Mouse (Mus musculus) stomach, postnatal 0 days (tissue): ENCODE measurements around the gene Golph3. TPM values are rescaled to one million over a fixed set of nuclear protein-coding genes. Genes with fewer than 3 reads are reported as not detected.

Experiments used
- ATAC-seq: fragments of 200-750 bp; cut with Nextera tagmentation; 2 replicates; pipeline ENCODE4 v1.8.0; 2017; ENCODE audit not compliant: low FRiP score, low TSS enrichment
- DNase-seq: peaks from one replicate; pipeline ENCODE4 v3.0.0-alpha.2; 2016; ENCODE audit warnings: low spot score
- H3K27ac ChIP-seq: fragments of 300-500 bp; sonication (generic); replicated peaks from 2 replicates; pipeline ENCODE4 v1.5.1; 2014; ENCODE audit warnings: mild to moderate bottlenecking, control low read depth
- H3K27me3 ChIP-seq: fragments of 300-500 bp; sonication (generic); 2 replicates; pipeline ENCODE4 v1.6.1; 2014; ENCODE audit warnings: low read length; ENCODE audit not compliant: control insufficient read depth, insufficient read depth
- H3K36me3 ChIP-seq: fragments of 300-500 bp; sonication (generic); 2 replicates; pipeline ENCODE4 v1.6.1; 2014; ENCODE audit warnings: low read length, mixed read lengths; ENCODE audit not compliant: control insufficient read depth, insufficient read depth
- H3K4me1 ChIP-seq: fragments of 300-500 bp; sonication (generic); replicated peaks from 2 replicates; pipeline ENCODE4 v1.6.1; 2014; ENCODE audit warnings: antibody characterized with exemption; ENCODE audit not compliant: control insufficient read depth, insufficient read depth
- H3K4me2 ChIP-seq: fragments of 300-500 bp; sonication (generic); replicated peaks from 2 replicates; pipeline ENCODE4 v1.6.1; 2014; ENCODE audit warnings: low read depth, mild to moderate bottlenecking, control low read depth, moderate library complexity
- H3K4me3 ChIP-seq: fragments of 300-500 bp; sonication (generic); 2 replicates; pipeline ENCODE4 v1.5.1; 2014; ENCODE audit warnings: low read depth, low read length, control low read depth
- H3K9ac ChIP-seq: fragments of 300-500 bp; sonication (generic); 2 replicates; pipeline ENCODE4 v1.6.1; 2014; ENCODE audit warnings: mild to moderate bottlenecking, low read length, control low read depth, mixed read lengths
- H3K9me3 ChIP-seq: fragments of 300-500 bp; sonication (generic); 2 replicates; pipeline ENCODE4 v1.6.1; 2016; ENCODE audit warnings: low read length; ENCODE audit not compliant: control insufficient read depth
- CTCF ChIP-seq: IDR thresholded peaks from 2 replicates; pipeline ENCODE4 v1.5.1; 2016; ENCODE audit warnings: antibody characterized with exemption, low read depth, mild to moderate bottlenecking, moderate library complexity
- EP300 ChIP-seq: optimal IDR thresholded peaks from 2 replicates; pipeline ENCODE3; 2016; ENCODE audit warnings: antibody characterized with exemption
- WGBS: fragments of 180-500 bp; shearing (Covaris S2); extraction: QIAGEN DNeasy Blood & Tissue Kit; methylation state at CpG from one replicate; pipeline ENCODE4 v1.1.7; 2014; 5-methylcytosine and 5-hydroxymethylcytosine counted together
- polyA plus RNA-seq: library from polyadenylated mRNA; unstranded; fragments of >200 nt; fragmentation: Nextera tagmentation; extraction: Ambion mirVana; gene quantifications from 2 replicates; pipeline ENCODE4 v1.2.1, GENCODE M21; 2015

Golph3 gene
- polyA plus RNA-seq, 1 experiment from 2014 or later, result 70.7 TPM

DNA sequence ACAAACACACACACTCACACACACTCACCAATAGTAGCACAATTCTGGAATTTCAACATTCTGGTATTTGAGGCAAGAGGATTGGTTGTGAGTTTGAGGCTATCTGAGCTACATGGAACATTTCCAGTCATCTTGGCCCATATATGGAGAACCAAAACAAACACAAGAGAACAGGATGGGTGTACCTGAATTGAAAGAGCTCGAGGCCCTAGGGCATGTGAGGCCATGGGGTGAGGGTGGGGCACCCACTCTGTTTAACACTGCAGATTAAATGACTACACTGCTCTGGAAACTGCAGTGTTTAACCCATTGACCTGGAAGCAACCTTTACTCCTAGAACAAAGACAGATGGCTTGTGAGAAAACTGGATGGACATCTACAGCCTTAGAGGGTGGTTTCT, 8.0 kb upstream of the Golph3 start:
- peak; percentile 96 for ATAC-seq
- peak; percentile 79 for DNase-seq
- H3K27ac ChIP-seq, result no peak overlapping the region
- H3K9me3 ChIP-seq, result no peaks in the 10 kb centered on the region
- H3K36me3 ChIP-seq, result no peaks in the 10 kb centered on the region
- H3K4me1 ChIP-seq, result no peaks in the 10 kb centered on the region
- 8% methylated on average over 1 of the region's 1 CpGs for WGBS
- no peaks in the 10 kb centered on the region for H3K27me3 ChIP-seq
- H3K9ac ChIP-seq, result no peak overlapping the region
- TF ChIP-seq EP300 (no peak), CTCF (no peak)
- H3K4me3 ChIP-seq, result no peak overlapping the region
- H3K4me2 ChIP-seq, result no peak overlapping the region

DNA sequence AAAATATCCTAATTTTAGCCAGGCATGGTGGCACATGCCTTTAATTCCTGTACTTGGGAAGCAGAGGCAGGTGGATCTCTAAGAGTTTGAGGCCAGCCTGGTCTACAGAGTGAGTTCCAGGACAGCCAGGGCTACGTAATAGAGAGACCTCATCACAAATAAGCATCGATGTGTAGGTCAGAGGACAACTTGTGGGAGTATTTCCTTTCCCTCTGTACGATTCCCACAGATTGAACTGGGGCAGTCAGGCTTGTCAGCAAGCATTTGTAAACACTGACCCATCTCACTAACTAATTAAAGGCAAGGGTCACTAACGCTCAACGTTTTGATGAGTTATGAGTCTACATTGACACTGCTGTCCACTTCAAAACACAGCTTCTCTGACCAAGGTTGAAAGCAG, 6.7 kb upstream of the Golph3 start:
- H3K4me2 ChIP-seq, result no peak overlapping the region
- H3K27me3 ChIP-seq, result no peaks in the 10 kb centered on the region
- no peaks in the 10 kb centered on the region for H3K9me3 ChIP-seq
- no peak overlapping the region for H3K27ac ChIP-seq
- no peaks in the 10 kb centered on the region for H3K4me1 ChIP-seq
- no peak overlapping the region for H3K9ac ChIP-seq
- TF ChIP-seq CTCF (no peak), EP300 (no peak)
- ATAC-seq (no peak), DNase-seq (no peak)
- 67% methylated on average over 5 of the region's 5 CpGs for WGBS
- no peak overlapping the region for H3K4me3 ChIP-seq
- H3K36me3 ChIP-seq, result no peaks in the 10 kb centered on the region

DNA sequence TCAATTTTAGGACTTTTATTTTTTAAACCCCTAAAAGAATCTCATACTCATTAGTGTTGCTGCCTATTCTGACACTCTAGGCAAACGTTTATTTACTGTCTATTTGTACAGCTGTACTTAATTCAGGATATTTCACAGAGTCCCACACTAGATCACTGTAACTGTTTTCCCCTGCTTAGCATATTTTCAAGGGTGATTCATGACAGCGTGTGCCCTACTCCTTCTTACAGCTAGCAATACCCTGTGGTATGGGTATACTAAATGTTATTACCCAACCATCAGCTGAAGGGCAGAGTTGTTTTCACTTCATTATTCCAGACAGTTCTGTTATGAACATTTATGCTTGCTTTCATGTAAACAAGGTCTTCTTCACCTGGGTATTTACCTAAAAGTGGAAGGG, 5.3 kb upstream of the Golph3 start:
- no peak overlapping the region for H3K9ac ChIP-seq
- no peak for TF ChIP-seq CTCF
- no peak for TF ChIP-seq EP300
- WGBS, result 49% methylated on average over 2 of the region's 2 CpGs
- H3K4me1 ChIP-seq, result no peaks in the 10 kb centered on the region
- H3K36me3 ChIP-seq, result no peaks in the 10 kb centered on the region
- DNase-seq (no peak), ATAC-seq (no peak)
- H3K27ac ChIP-seq, result no peak overlapping the region
- H3K9me3 ChIP-seq, result no peaks in the 10 kb centered on the region
- no peak overlapping the region for H3K4me3 ChIP-seq
- H3K4me2 ChIP-seq, result no peak overlapping the region
- no peaks in the 10 kb centered on the region for H3K27me3 ChIP-seq

DNA sequence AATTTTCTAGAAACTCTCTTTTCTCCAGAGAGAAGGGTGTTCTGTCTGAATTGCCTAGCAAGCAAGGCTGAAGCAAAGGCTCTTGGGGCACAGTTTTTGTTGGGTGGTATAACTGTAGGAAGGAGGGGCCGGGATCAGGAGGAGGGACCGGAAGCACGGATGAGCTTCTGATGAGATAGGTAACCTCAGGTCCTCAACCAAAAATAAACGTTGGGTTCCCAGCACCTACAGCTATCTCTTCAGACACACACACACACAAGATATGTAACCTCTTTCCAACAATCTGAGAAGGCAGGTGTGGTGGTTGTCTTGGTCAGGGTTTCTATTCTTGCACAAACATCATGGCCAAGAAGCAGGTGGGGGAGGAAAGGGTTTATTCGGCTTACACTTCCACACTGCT, 4.0 kb upstream of the Golph3 start:
- no peak for ATAC-seq
- WGBS, result 77% methylated on average over 5 of the region's 5 CpGs

DNA sequence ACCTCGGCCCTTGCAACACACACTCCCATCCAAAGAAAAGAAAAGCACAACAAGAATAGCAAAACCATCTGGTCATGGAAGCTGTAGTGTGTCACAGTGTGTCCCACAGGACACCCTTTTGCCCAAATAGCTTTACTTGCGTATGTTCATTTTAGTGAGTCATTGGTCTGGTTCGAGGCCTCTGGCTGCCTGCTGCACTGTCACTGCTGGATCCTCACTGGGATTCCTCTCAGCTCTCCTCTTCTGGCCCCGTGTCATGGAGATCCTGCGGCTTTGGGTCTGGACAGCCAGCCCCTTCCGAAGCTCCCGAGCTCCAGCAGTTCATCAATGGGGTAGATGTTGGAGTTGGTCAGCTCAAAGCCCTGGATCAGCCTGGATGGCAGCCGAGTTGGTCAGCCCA, 2.8 kb upstream of the Golph3 start:
- ATAC-seq (no peak), DNase-seq (no peak)
- no peak overlapping the region for H3K4me2 ChIP-seq
- no peak overlapping the region for H3K27ac ChIP-seq
- no peak overlapping the region for H3K4me3 ChIP-seq
- no peaks in the 10 kb centered on the region for H3K27me3 ChIP-seq
- H3K9me3 ChIP-seq, result no peaks in the 10 kb centered on the region
- no peaks in the 10 kb centered on the region for H3K36me3 ChIP-seq
- TF ChIP-seq EP300 (no peak), CTCF (no peak)
- WGBS, result 83% methylated on average over 8 of the region's 8 CpGs
- H3K9ac ChIP-seq, result no peak overlapping the region
- no peaks in the 10 kb centered on the region for H3K4me1 ChIP-seq

More for the DNA sequence above, 4.0 kb upstream of the Golph3 start:
- Histone ChIP-seq H3K4me1 (no peaks in the 10 kb centered on the region), H3K4me2 (no peak overlapping the region), H3K9ac (no peak overlapping the region), H3K27me3 (no peaks in the 10 kb centered on the region), H3K9me3 (no peaks in the 10 kb centered on the region), H3K36me3 (no peaks in the 10 kb centered on the region), H3K27ac (no peak overlapping the region), H3K4me3 (no peak overlapping the region)
- DNase-seq, result no peak
- TF ChIP-seq EP300 (no peak), CTCF (no peak)

DNA sequence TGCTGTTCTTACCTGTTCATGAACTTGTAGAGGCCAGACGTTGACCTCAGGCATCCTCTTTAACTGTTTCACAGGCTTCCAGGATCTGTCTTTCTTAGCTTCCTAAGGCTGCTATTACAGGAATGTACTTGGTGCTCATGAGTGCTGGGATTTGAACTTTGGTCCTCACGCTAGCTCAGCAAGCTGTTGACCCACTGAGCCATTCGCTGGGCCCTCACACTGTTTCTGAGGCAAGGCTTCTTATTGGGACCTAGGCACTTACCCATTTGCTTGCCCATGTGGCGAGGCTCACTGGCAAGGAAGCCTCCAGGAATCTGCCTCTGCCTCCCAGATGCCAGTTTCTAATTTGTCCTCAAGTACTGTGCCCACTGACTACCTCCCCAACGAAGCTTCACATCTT, 1.4 kb upstream of the Golph3 start:
- peak overlapping the region; percentile 91; the same call in 1 of the 2 replicates for H3K4me2 ChIP-seq

More for the DNA sequence above, 1.4 kb upstream of the Golph3 start:
- Histone ChIP-seq H3K9ac (no peak overlapping the region), H3K9me3 (no peaks in the 10 kb centered on the region), H3K4me3 (no peak overlapping the region; the same call in 1 of the 2 replicates), H3K27me3 (no peaks in the 10 kb centered on the region), H3K27ac (no peak overlapping the region), H3K4me1 (peaks cover 5% of the 10 kb centered on the region; the same call in 1 of the 2 replicates), H3K36me3 (no peaks in the 10 kb centered on the region)
- TF ChIP-seq CTCF, result no peak
- no peak for TF ChIP-seq EP300
- WGBS, result 46% methylated on average over 5 of the region's 5 CpGs
- no peak for ATAC-seq
- no peak for DNase-seq
